25 mouse cellular contexts compared by ENCODE assay signal in genomic region chr5:136820911-136821310, GRCm38 (mm10).
"Had no signal": no experiment of that assay in that cellular context is flagged by ENCODE, and none has a peak within 500 bp of the region (broad histone marks: within the 10 kb centered on the region; RNA-seq: fewer than 3 reads in every experiment).

No protein-coding gene starts in this region.

- H3K9me3 ChIP-seq: kidney, embryonic 15.5 days; liver, embryonic 12.5 days; liver, embryonic 15.5 days; lung, embryonic 15.5 days; neural tube, embryonic 12.5 days; neural tube, embryonic 15.5 days had no signal

- H3K9ac ChIP-seq: kidney, embryonic 15.5 days; limb, embryonic 12.5 days; liver, embryonic 12.5 days; liver, embryonic 15.5 days; lung, embryonic 15.5 days; neural tube, embryonic 12.5 days; neural tube, embryonic 15.5 days had no signal

- H3K4me2 ChIP-seq: kidney, embryonic 15.5 days; limb, embryonic 12.5 days; liver, embryonic 12.5 days; liver, embryonic 15.5 days; lung, embryonic 15.5 days; neural tube, embryonic 12.5 days; neural tube, embryonic 15.5 days had no signal

- ATAC-seq: intestine, postnatal 0 days; liver, embryonic 12.5 days had no signal

- H3K27ac ChIP-seq: kidney, embryonic 15.5 days; left cerebral cortex, adult 2 months; liver, embryonic 12.5 days; liver, embryonic 15.5 days; lung, embryonic 15.5 days; neural tube, embryonic 12.5 days; neural tube, embryonic 15.5 days; stomach, postnatal 0 days had no signal

- H3K4me1 ChIP-seq: liver, embryonic 12.5 days; liver, embryonic 15.5 days; neural tube, embryonic 12.5 days; neural tube, embryonic 15.5 days had no signal

- H3K36me3 ChIP-seq: liver, embryonic 12.5 days; liver, embryonic 15.5 days; lung, embryonic 15.5 days; neural tube, embryonic 12.5 days; neural tube, embryonic 15.5 days had no signal

- H3K27me3 ChIP-seq: kidney, embryonic 15.5 days; limb, embryonic 12.5 days; liver, embryonic 12.5 days; liver, embryonic 15.5 days; lung, embryonic 15.5 days; neural tube, embryonic 12.5 days; neural tube, embryonic 15.5 days had no signal

- DNase-seq: kidney, adult 2 months; kidney, postnatal 14 days; kidney, postnatal 4 days; layer of hippocampus, postnatal 36 days; liver; lung, adult 18-20 months; lung, postnatal 14 days; lung, postnatal 4 days; midbrain, embryonic 14.5 days; right cerebral cortex, adult 18-20 months; right cerebral cortex, postnatal 14 days; right cerebral cortex, postnatal 4 days; thymus, adult 2 months; thymus, postnatal 14 days; thymus, postnatal 4 days had no signal

- H3K4me3 ChIP-seq: kidney, embryonic 15.5 days; left cerebral cortex, adult 2 months; limb, embryonic 12.5 days; liver, embryonic 12.5 days; liver, embryonic 15.5 days; lung, embryonic 15.5 days; neural tube, embryonic 12.5 days; neural tube, embryonic 15.5 days had no signal
